Mouse (Mus musculus): Measurements from ENCODE around the gene Gfpt1. TPM values are rescaled to one million over a fixed set of nuclear protein-coding genes. Genes with fewer than 3 reads are reported as not detected.

Gfpt1 gene
- polyA plus RNA-seq, 1 experiment, result 13.4 TPM

- H3ac ChIP-seq (ENCODE audit: control insufficient read depth, insufficient read length), result peak within 1 kb of the TSS; percentile 27
- H3K79me2 ChIP-seq (ENCODE audit: control insufficient read depth, insufficient read depth), result peaks cover 17% of the 10 kb centered on the region
- H3K36me3 ChIP-seq (ENCODE audit: control insufficient read depth, insufficient read depth), result peaks cover 13% of the 10 kb centered on the region
- peak within 1 kb of the TSS; percentile 71 for H3K4me3 ChIP-seq
- no peaks in the 10 kb centered on the region for H3K27me3 ChIP-seq (ENCODE audit: control insufficient read depth, insufficient read depth, insufficient read length)
- no peak for TF ChIP-seq REST (IDR thresholded peaks at IDR 0.05; ENCODE audit: insufficient read depth, insufficient read length)
- TF ChIP-seq TCF12 (IDR thresholded peaks at IDR 0.05; ENCODE audit: insufficient read depth, poor library complexity, severe bottlenecking), result no peak
- peak within 1 kb of the TSS; percentile 94 for H3K4me2 ChIP-seq (ENCODE audit: low read depth)
Observed at GRCm38 (mm10) chr6:87008887-87009286, 33.8 kb upstream of the Gfpt1 start, which contains the start of gene Nfu1. Gene Nfu1, plus strand, starts transcription at chr6:87009236.

GRCm38 (mm10) chr6:87009692-87010328 lies 32.8 kb upstream of the Gfpt1 start:
- Histone ChIP-seq H3K36me3 (ENCODE audit: control insufficient read depth, insufficient read depth) (peaks cover 17% of the 10 kb centered on the region), H3ac (ENCODE audit: control insufficient read depth, insufficient read length) (peak overlapping the region; percentile 27), H3K4me3 (peak overlapping the region; percentile 71), H3K79me2 (ENCODE audit: control insufficient read depth, insufficient read depth) (peaks cover 17% of the 10 kb centered on the region), H3K4me2 (ENCODE audit: low read depth) (peak overlapping the region; percentile 94), H3K27me3 (ENCODE audit: control insufficient read depth, insufficient read depth, insufficient read length) (no peaks in the 10 kb centered on the region)
- TF ChIP-seq TCF12 (IDR thresholded peaks at IDR 0.05; ENCODE audit: insufficient read depth, poor library complexity, severe bottlenecking) (no peak), MYOG (IDR thresholded peaks at IDR 0.05; ENCODE audit: control insufficient read depth in 1 of 3, insufficient read depth in 1 of 3, insufficient read length in 2 of 3, low read depth in 2 of 3) (peak in 1 of 3 experiments; percentile 20), POLR2AphosphoS2 (IDR thresholded peaks at IDR 0.05; ENCODE audit: insufficient read length, low read depth) (peak; percentile 99), REST (IDR thresholded peaks at IDR 0.05; ENCODE audit: insufficient read depth, insufficient read length) (peak; percentile 32), CEBPB (IDR thresholded peaks at IDR 0.05; ENCODE audit: insufficient read depth, poor library complexity, severe bottlenecking) (0 out of 2 replicates have a peak, but pooled peaks have one; percentile 46), POLR2A (IDR thresholded peaks at IDR 0.05; ENCODE audit: insufficient read length, low read depth) (peak; percentile 100), USF1 (IDR thresholded peaks at IDR 0.05; ENCODE audit: low read depth) (no peak)

- H3K4me3 ChIP-seq, result no peak overlapping the region
- no peak overlapping the region for H3ac ChIP-seq (ENCODE audit: control insufficient read depth, insufficient read length)
- H3K79me2 ChIP-seq (ENCODE audit: control insufficient read depth, insufficient read depth), result no peaks in the 10 kb centered on the region
- no peak overlapping the region for H3K4me2 ChIP-seq (ENCODE audit: low read depth)
- no peak for TF ChIP-seq USF1 (IDR thresholded peaks at IDR 0.05; ENCODE audit: low read depth)
- no peak for TF ChIP-seq MYOD1 (IDR thresholded peaks at IDR 0.05; ENCODE audit: control insufficient read depth in 1 of 3, insufficient read length in 2 of 3, low read depth in 2 of 3)
- no peak for TF ChIP-seq REST (IDR thresholded peaks at IDR 0.05; ENCODE audit: insufficient read depth, insufficient read length)
- TF ChIP-seq POLR2A (IDR thresholded peaks at IDR 0.05; ENCODE audit: insufficient read length, low read depth), result no peak
- no peak for TF ChIP-seq POLR2AphosphoS2 (IDR thresholded peaks at IDR 0.05; ENCODE audit: insufficient read length, low read depth)
- H3K27me3 ChIP-seq (ENCODE audit: control insufficient read depth, insufficient read depth, insufficient read length), result no peaks in the 10 kb centered on the region
- peaks cover 65% of the 10 kb centered on the region for H3K36me3 ChIP-seq (ENCODE audit: control insufficient read depth, insufficient read depth)
Observed at GRCm38 (mm10) chr6:87016916-87017315, 25.7 kb upstream of the Gfpt1 start.

GRCm38 (mm10) chr6:87018874-87019273 lies 23.8 kb upstream of the Gfpt1 start:
- Histone ChIP-seq H3K4me2 (ENCODE audit: low read depth) (no peak overlapping the region), H3K27me3 (ENCODE audit: control insufficient read depth, insufficient read depth, insufficient read length) (no peaks in the 10 kb centered on the region), H3K4me3 (no peak overlapping the region), H3K36me3 (ENCODE audit: control insufficient read depth, insufficient read depth) (peaks cover 61% of the 10 kb centered on the region), H3K79me2 (ENCODE audit: control insufficient read depth, insufficient read depth) (no peaks in the 10 kb centered on the region), H3ac (ENCODE audit: control insufficient read depth, insufficient read length) (no peak overlapping the region)
- TF ChIP-seq SRF (IDR thresholded peaks at IDR 0.05; ENCODE audit: control insufficient read depth, insufficient read length, low read depth) (no peak), POLR2AphosphoS2 (IDR thresholded peaks at IDR 0.05; ENCODE audit: insufficient read length, low read depth) (no peak), MYOG (IDR thresholded peaks at IDR 0.05; ENCODE audit: control insufficient read depth in 1 of 3, insufficient read depth in 1 of 3, insufficient read length in 2 of 3, low read depth in 2 of 3) (no peak), REST (IDR thresholded peaks at IDR 0.05; ENCODE audit: insufficient read depth, insufficient read length) (no peak), CEBPB (IDR thresholded peaks at IDR 0.05; ENCODE audit: insufficient read depth, poor library complexity, severe bottlenecking) (no peak), POLR2A (IDR thresholded peaks at IDR 0.05; ENCODE audit: insufficient read length, low read depth) (no peak), E2F4 (IDR thresholded peaks at IDR 0.05; ENCODE audit: insufficient read depth) (no peak), TCF12 (IDR thresholded peaks at IDR 0.05; ENCODE audit: insufficient read depth, poor library complexity, severe bottlenecking) (no peak), TCF3 (IDR thresholded peaks at IDR 0.05; ENCODE audit: insufficient read length, low read depth) (no peak), MAX (IDR thresholded peaks at IDR 0.05; ENCODE audit: low read depth) (no peak), USF1 (IDR thresholded peaks at IDR 0.05; ENCODE audit: low read depth) (no peak), MYOD1 (IDR thresholded peaks at IDR 0.05; ENCODE audit: control insufficient read depth in 1 of 3, insufficient read length in 2 of 3, low read depth in 2 of 3) (no peak)

GRCm38 (mm10) chr6:87021791-87022190 lies 20.9 kb upstream of the Gfpt1 start:
- no peak overlapping the region for H3K4me3 ChIP-seq
- no peaks in the 10 kb centered on the region for H3K27me3 ChIP-seq (ENCODE audit: control insufficient read depth, insufficient read depth, insufficient read length)
- H3K4me2 ChIP-seq (ENCODE audit: low read depth), result no peak overlapping the region
- no peak overlapping the region for H3ac ChIP-seq (ENCODE audit: control insufficient read depth, insufficient read length)
- no peak for TF ChIP-seq USF1 (IDR thresholded peaks at IDR 0.05; ENCODE audit: low read depth)
- H3K79me2 ChIP-seq (ENCODE audit: control insufficient read depth, insufficient read depth), result no peaks in the 10 kb centered on the region
- peaks cover 54% of the 10 kb centered on the region for H3K36me3 ChIP-seq (ENCODE audit: control insufficient read depth, insufficient read depth)

Measured in myocyte (in vitro differentiated cells).